Mouse (Mus musculus): ENCODE measurements around the gene Vipr1. TPM values are rescaled to one million over a fixed set of nuclear protein-coding genes. Genes with fewer than 3 reads are reported as not detected.

The Vipr1 gene
- total RNA-seq (2023) = 75.8 TPM

DNA sequence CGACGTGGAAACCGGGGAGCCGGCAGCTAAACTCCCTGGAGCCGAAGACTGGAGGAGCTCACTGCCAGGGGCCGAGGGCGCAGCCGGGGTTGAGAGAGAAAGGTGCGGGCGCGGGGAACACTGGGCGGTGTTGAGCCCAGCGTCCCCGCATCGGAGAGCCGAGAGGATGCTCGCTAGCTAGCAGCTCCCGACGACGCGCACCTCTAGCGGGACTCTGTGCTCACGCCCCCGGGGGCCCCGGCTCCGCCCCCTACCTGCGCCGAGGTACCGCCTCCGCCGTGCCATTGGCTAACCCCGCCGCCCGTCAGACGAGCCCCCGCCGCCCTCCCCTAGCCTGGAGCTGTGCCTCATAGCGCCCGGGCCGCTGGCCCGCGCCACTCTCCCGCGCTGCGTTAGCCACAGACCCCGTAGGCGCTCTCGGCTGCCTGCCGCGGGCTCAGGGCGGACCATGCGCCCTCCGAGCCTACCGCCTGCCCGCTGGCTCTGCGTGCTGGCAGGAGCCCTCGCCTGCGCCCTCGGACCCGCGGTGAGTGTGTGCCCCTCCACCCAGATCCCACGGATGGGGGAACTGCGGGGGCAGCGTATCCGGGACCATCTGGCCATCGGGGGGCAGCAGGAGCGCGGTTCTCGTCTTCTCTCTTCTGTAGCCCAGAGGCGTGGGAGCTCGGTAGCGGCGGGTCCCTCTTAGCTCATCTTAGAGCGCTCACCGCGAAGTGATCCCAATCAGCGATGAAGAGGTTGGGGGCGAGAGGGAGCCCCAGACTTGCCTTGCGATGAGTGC, at the start of gene Vipr1:
TSS of gene Vipr1 (plus strand) at position 316 of the 781 bp plus-strand sequence.

DNA sequence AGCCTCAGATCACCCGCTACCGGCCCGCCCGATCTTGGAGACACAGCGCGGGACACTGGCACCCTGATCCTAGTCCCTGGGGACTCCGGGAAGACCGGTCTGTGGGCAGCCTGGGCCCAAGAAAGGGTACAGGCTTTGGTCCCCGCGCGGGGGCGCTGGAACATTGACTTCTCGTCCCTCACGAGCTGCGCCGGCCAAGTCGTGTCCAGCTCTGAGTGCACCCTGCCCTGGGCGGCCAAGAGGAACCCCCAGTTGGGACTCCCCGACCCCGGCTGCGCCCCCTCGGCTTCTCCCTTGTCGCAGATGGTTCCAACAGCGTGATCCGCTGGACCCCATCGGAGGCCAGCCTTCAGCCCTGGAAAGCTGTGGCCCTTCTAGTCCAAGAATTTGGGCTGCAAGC, 515 bp upstream of the Vipr1 start, which contains the start of gene Lyzl4:
TSS of gene Lyzl4 (minus strand) at position 96 of the 400 bp plus-strand sequence.

DNA sequence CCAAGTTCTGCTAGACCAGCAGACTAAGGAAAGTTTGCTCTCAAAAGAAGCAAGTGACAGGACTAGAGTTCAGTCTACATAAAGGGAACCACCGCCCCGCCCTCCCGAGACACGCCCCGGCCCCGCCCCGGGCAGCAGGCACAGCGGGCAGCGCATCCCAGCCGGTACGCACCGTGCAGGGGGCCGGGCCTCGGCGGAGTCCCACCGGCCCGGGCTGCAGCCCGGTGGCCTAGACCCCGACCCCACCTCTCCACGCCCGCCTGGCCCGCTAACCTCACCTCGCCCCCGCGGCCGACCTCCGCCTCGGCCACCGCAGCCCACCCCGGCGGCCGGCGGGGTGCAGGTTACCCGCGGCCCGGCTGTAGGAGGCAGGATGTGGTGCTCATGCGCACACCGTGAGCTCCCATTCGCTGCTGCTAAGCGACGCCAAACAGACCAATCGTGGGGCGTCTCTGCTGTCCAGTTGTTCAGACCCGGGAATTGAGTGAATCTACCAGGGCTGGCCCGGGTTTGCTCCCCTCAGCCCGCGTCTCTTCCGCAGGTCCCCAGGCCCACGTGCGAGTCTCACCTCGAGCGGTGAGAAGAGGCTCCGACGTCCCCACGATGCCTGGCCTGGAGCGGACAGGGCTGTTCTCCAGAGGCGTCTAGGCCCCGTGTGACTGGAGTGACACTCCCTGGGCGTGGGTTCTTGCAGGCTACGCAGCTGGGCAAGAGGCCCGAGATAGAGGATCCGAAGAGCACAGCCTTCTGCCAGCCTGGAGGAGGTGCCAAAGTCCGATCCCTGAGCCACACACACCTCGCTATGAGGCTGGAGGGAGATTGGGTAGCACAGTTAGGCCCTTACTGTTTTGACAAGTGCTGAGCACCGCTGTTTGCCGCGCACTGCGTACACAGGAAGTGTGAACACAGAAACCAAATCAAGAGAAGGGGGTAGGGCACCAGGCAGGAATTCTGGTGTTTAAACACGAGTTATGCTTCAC, 62.4 kb downstream of the Vipr1 start, which contains the start of gene Sec22c:
TSS of gene Sec22c (minus strand) at position 845 of the 980 bp plus-strand sequence.

DNA sequence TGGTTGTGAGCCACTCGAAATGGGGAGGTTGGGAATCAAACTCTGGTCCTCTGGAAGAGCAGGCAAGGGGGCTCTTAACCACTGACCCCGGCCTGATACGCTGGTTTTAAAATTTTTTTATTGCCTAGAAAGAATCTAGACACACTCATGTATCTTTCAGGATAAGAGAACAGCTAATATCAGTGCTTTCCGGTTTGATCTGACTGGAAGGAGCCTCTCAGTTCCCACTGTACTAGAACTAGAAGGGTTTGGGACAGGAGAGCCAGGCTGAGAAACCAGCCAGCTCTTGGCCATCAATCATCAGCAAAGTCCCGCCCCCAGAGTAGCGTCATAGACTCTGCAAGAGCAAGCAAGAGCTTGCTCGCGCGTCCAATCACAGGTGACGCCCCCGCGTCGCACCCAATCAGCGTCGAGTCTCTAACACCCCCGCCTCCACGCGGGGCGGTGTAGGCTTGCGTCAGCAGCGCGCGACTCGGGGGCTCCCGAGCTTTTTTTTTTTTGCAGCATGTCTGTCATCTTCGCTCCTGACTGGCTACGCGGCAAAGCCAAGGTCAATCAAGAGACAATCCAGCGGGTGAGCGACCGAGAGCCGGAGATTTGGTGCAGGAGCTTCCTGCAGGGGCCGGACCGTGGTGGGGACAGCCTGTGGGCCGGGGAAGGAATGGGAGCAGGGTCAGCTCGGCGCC, 67.5 kb downstream of the Vipr1 start, which contains the start of gene Ss18l2:
TSS of gene Ss18l2 (plus strand) at position 432 of the 686 bp plus-strand sequence.

DNA sequence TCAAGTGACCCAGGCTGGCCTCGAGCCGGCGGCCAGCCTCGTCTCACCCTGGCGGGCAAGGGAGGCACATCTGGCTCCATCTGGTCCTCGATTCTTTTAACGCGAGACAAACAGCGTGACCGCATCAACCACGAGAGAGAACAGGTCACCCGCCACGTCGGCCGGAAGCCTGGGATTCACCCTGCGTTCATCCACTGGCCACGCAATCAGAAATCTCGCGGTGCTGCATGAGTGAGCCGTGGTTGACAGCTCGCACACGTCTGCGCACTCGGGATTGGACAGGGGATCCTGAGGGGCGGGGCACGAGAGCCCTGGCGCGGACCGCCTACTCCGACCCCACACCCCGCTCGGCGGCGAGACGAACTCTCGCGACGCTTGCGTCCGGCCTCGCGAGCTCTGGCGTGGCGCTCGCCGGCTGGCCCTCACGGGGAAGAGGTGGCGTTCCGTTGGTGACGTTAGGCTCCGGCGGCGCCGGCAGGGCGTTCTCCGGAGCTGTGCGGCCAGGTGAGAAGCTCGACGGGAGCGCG, 76.3 kb downstream of the Vipr1 start, which contains the start of gene Nktr:
TSS of gene Nktr (plus strand) at position 378 of the 527 bp plus-strand sequence.

Other genes with a start within 250 kb of the Vipr1 start
- not detected for gene Cck, start 147.0 kb upstream of the Vipr1 start, total RNA-seq (2023)
- not detected for gene Lyzl4, start 620 bp upstream of the Vipr1 start, total RNA-seq (2023)
- gene Sec22c, start 62.8 kb downstream of the Vipr1 start, total RNA-seq (2023) = 35.3 TPM
- gene Ss18l2, start 67.6 kb downstream of the Vipr1 start, total RNA-seq (2023) = 16.7 TPM
- gene Nktr, start 76.5 kb downstream of the Vipr1 start, total RNA-seq (2023) = 218 TPM
- gene Zfp651, start 116.6 kb downstream of the Vipr1 start, total RNA-seq (2023) = 0.95 TPM
- not detected for gene Klhl40, start 134.9 kb downstream of the Vipr1 start, total RNA-seq (2023)
- not detected for gene Hhatl, start 149.8 kb downstream of the Vipr1 start, total RNA-seq (2023)
- not detected for gene Ccdc13, start 196.7 kb downstream of the Vipr1 start, total RNA-seq (2023)
- 20.5 TPM for gene Higd1a, start 215.6 kb downstream of the Vipr1 start, total RNA-seq (2023)

Measured in CD8-positive naive resting alpha-beta T cell, adult 57 days (primary cell).